Mouse (Mus musculus): ENCODE measurements around the gene Tmem151b.
A peak's percentile ranks its signal among the peaks of the same experiment; 100 is the strongest.

The Tmem151b gene

DNA sequence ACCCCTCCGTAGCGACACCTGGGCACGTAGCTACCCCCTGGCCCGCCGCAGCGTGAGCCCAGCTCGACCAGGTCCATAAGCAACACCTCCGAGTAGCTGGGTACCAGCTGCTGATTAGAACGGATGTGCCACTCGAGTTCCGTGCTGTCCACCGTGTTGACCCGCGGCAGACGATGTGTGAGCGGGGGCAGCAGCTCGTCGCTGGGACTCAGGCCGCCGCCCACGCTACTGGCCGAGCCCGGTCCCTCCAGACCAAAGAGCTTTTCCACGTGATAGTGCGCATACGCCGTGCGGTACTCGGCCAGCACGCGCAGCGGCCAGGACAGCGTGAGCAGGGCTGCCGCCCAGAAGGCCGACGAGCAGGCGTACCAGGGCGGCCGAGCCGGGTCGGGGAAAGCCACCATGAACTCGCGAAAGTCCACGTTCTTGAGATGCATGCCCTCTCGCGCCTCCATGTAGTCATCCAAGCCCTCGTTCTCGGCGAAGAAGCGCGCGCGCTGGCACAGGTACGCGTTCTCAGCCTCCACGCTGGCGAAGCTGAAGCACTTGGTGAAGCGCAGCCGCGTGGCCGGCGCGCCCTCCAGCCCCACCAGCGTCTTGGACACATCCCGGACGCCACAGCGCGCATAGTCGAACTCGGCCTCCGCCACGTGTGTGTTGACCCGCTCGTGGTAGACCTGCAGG is 4.1 kb downstream of the Tmem151b start:
- DNase-seq (ENCODE audit: low spot score in 2 of 2) = peak in 1 of 2 experiments; percentile 49

DNA sequence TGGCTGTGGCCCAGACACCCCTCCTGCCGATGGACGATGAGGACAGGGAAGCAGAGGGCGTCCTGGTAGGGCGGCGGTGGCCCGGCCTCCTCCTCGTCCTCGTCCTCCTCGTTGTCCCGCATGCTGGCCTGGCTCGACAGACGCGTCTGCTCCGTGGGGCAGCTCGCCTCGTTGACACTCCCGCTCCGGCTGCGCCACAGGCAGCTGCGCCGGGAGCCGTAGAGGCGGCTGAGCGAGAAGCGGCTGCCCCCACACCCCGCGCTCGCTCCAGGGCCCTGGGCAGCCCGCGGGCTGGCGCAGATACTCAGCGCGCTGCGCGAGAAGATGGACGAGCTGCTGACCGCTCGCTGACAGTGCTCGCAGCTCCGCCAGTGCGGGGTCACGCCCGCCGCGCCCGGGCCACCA is 4.6 kb downstream of the Tmem151b start:
- peak in 1 of 2 experiments; percentile 41 for DNase-seq (ENCODE audit: low spot score in 2 of 2)

DNA sequence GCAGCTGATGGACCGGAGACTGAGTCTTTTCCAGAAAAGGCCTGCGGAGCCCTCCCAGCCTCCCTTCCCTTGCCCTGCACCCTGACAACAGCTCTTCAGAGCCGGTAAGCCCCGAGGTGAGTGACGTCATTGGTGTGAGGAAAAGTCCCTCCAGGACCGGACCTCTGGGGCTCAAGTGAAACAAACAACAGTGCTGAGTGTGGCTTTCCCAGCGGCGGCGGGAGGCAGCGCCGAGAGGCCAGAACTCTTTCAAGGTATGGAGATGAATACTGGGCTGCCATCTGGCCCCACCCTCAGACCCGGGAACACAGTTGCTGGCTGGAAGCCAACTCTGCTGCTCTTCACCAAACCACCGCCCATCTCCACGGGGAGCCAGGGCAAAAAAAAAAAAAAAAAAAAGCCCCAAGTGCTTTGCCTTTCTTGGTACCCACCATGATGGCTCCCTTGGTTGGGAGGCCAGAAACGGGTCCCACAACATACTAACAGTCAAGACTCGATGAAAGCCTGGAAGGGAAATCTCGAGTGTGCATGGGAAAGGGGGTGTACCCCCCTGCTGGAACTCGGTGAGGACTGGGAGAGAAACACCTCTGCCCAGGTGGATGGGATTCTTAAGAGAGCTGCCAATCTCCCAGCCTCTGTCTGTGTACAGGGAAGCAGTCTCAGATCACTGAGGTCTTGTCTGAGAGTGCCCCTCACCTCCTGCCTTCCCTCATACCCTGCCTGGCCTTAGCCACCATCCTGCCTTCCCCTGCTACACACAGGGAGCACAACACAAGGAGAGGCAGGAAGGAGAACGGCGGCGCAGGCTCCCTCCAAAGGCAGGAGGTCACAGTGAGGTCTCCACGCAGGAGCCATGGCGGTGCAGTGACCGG is 5.2 kb downstream of the Tmem151b start:
- DNase-seq (ENCODE audit: low spot score in 2 of 2) = peak in 1 of 2 experiments; percentile 61

DNA sequence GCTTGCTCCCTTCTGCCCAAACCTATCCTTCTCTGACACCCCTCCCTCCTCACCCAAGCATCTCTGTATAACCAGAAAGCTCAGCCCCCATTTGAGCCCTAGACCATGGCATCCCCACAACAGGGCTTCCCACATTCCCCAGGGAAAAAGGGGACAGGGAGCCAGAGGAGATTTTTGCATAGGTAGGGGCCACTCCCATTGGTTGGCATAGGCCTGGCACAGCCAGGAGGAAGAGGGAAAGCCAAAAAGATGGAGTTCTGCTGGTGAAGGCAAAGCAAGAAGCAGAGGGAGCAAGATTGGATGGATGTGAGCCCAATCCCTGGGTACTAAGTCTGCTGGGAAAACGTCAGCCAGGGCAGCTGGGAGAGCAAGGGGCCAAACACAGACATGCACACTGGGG is 6.4 kb downstream of the Tmem151b start:
- DNase-seq (ENCODE audit: low spot score in 2 of 2) = no peak

DNA sequence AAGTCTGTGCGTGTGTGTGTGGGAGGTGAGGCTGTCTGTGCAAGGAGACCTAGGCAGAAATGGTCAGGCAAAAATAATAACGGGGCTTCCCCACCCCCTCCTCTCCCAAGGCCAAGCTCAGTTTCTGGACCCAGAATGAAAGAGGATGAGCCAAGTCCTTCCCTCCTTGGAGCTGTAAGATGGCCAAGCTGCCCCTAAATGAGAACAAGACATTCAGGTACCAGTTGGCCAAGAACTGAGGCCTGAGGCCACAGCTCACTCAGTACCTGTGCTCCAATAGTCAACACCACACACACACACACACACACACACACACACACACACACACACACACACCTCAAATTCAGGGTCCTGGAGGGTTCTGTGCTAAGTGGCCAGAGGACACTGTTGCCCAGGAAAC is 6.8 kb downstream of the Tmem151b start:
- no peak for DNase-seq (ENCODE audit: low spot score in 2 of 2)

DNA sequence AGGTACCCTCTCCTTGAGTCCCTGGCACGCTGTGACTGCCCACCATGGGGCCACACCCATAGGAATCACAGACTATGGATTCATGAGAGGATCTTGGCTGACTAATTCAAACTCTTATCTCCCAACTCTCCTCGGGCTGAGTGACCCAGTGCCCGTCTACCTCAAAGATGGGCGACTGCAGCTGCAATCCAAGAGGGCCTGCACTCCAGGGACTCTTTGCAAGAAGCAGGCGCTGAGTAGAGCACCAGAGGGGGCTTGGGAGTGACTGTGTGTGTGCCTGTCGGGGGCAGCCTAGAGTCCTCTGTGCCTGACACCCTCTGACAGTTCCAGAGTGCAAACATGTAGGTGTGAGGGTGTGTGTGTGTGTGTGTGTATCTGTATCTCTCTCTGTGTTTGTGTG is 7.3 kb downstream of the Tmem151b start:
- DNase-seq (ENCODE audit: low spot score in 2 of 2) = peak in 1 of 2 experiments; percentile 42

DNA sequence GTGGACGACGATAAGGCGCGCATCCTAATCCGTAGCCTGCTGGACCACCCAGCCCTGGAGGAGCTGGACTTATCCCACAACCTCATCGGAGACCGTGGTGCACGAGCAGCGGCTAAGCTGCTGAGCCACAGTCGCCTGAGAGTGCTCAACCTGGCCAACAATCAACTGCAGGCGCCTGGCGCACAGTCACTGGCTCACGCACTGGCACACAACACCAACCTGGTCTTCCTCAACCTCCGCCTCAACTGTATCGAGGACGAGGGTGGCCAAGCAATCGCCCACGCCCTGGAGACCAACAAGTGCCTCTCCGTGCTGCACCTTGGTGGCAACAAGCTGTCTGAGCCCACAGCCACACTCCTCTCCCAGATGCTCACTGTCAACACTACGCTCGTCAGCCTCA is 9.8 kb downstream of the Tmem151b start:
- DNase-seq (ENCODE audit: low spot score in 2 of 2) = no peak

DNA sequence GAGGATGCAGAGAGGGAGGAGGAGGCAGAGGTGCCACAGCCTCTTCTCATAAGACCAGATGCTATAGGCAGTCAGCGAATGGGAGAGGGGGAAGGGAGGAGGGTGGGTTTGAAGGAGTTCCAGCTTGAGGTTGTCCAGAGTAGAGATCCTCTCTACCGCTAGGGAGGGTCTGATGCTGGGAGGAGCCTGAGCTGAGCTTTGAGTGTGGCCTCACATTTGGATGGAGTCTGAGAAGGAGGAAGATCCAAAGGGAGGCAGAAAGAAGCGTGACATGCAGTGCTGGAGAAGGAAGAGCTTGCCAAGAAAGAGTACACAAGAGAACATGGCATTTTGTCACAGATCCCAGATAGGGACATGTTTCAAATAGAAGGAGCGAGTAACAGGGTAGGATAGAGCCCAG is 11.1 kb downstream of the Tmem151b start:
- no peak for DNase-seq (ENCODE audit: low spot score in 2 of 2)

DNA sequence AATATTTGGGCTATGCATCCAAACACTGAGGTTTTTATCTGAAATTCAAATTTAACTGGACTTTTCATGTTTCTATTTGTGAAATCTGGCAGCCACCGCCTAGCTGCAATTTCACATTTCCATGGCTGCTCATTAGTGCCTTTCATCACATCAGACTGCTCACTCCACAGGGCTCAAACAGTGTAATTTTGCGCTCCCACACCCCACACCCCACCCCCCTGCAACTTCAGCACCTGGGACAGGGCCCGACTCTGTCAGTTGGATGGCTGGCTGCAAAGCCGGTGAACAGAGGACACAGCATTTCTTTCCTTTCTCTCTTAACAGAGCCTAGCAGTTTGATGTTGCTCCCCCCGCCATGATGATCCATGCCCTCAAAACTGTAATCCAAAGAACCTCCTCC is 13.2 kb downstream of the Tmem151b start:
- no peak for DNase-seq (ENCODE audit: low spot score in 2 of 2)

DNA sequence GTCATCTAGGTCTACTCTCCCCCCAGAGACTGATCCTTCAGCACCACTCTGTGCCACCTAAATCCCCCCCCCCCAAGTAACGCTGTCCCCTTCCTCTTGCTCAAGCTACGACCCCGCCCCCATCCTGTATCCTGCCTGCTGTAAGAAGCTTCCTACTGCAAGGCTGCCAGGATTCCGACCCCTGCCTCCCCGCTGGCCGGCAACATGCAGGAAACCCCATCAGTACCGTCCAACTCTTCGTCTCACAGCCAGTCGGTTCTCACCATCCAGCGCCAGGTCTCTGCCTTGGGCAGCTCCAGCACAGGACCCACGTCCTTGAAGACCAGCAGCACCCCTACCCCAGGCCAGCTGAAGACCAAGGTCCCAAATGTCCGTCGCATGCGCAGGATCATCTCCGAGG is 16.6 kb downstream of the Tmem151b start:
- DNase-seq (ENCODE audit: low spot score in 2 of 2) = no peak

DNA sequence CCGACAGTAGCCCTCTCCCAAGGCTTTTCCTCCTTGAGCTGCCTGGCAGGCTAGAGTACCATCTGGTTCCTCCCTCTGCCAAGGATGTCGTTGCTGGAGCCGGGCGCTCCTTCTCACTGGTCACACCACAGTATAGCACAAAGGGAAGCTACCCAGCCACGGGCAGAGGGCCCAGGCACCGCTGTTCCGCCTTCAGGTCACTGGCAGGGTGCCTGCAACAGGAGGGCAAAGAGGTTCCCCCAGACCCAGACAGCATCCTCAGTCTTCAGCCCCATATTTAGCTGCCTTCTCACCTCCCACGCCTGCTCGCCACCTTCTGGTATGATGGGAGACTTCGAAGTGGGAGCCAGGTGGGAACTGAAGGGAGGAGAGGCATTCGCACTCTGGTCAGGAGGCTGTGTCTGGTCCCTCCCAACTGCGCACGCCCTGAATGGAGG is 19.1 kb downstream of the Tmem151b start:
- peak; percentile 77 to 78 for DNase-seq (ENCODE audit: low spot score in 2 of 2)

DNA sequence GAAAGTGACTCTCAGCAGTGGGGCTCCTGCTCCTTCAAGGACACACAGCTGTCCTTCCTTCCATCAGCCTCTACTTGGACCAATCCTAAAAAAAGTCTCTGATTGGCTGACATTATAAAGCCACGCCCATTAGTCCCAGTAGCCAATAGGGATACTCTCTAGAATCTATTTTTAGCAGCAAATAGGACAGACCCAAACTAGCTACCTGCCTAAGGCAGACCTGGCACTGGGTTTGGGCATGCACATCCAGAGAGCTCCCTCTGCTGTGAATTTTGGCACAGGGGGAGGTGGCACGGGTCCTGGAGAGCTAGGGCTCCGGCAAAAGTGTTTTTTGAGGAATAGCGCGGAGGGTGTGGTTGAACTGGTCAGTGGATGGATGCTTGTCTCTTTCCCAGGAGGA is 22.9 kb downstream of the Tmem151b start:
- no peak for DNase-seq (ENCODE audit: low spot score in 2 of 2)

DNA sequence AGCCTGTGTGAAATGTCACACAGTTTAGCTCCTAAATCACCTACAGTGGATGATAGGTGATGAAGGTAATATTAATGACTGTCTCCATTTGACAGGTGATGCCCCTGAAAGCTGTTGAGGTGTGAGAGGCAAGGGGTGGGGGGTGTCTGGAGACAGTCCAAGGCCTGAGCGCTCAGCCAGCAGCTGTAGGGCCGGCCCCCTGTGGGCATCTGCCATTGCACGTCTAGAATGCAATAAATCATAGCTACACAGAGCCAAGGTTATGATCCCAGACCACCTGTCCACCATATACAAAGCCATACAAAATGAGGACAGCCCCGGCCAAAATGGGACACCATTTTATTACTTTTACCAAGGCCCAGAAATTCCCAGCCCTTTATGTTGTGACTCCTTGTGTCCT is 24.5 kb downstream of the Tmem151b start:
- no peak for DNase-seq (ENCODE audit: low spot score in 2 of 2)

DNA sequence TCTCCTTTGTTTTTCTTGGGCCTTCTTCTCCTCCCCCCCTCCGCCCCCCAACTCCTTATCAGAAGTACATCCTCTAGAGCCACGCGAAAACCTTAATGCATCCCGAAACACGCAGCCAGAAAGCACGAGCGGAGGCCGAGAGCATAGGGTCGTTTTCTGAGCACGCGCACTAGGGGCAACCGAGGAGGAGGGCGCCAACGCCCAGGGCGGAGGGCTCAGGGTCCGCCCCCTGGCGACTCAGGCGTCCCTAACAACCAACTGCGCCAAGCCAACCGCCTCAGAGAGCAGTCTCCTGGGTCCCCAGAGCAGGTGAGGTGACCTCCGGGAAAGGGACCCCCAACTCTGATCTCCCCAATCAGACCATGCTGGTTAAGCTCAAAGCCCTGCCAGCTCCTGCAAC is 26.2 kb downstream of the Tmem151b start, which contains the start of gene Tcte1:
Gene Tcte1 (plus strand): TSS at position 172 of the 400 bp plus-strand sequence.
- DNase-seq (ENCODE audit: low spot score in 2 of 2) = peak in 1 of 2 experiments; percentile 61

DNA sequence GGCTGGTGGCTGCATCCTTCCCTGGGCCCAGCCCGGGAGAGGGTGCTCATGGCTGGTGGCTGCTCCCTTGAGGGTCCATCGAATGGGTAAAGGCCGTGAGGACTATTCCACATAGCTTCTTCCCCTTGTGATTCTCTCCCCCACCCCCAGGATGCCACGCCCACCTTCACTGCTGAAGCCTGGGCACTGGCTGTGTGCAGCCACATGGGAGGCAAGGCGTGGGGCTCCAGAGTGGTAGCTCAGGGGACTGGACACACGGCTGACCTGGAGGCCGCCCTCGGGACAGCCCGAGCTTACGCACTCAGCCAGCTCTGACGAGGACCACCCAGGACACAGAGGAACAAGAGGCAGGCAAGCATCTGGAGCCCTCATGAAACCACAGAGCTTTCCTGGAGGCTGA is 29.3 kb downstream of the Tmem151b start:
- no peak for DNase-seq (ENCODE audit: low spot score in 2 of 2)

DNA sequence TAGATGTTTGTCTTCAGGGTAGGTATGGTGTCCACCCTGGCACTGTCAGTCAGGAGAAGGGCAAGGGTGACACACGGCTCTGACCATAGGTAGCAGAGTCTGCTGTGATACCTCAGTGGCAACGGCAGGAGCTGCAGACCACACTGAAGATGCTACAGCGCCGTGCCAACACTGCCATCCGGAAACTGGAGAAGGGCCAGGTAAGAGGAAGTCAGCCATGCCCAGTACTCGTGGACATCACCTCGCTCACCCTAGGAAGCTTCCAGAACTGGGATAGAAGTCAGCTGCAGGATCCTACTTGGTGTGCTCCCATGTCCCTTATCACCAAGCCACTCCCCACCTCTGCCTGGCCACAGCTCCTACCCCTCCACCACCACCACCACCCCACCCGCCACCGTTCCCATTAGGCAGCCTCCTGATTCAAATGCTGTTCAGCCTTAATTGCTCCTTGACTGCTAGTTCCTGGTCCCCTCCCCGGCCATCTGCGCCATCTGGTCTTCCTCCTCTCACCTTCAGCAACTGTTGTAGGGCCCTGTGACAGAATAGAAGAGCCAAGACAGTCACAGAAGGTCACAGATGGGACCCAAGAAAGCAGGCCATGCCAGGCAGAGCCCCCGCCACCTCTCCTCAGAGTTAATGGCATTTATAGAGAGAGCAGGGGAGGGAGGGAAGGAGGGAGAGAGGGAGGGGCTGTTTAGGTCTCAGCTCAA is 30.6 kb downstream of the Tmem151b start:
- no peak for DNase-seq (ENCODE audit: low spot score in 2 of 2)

DNA sequence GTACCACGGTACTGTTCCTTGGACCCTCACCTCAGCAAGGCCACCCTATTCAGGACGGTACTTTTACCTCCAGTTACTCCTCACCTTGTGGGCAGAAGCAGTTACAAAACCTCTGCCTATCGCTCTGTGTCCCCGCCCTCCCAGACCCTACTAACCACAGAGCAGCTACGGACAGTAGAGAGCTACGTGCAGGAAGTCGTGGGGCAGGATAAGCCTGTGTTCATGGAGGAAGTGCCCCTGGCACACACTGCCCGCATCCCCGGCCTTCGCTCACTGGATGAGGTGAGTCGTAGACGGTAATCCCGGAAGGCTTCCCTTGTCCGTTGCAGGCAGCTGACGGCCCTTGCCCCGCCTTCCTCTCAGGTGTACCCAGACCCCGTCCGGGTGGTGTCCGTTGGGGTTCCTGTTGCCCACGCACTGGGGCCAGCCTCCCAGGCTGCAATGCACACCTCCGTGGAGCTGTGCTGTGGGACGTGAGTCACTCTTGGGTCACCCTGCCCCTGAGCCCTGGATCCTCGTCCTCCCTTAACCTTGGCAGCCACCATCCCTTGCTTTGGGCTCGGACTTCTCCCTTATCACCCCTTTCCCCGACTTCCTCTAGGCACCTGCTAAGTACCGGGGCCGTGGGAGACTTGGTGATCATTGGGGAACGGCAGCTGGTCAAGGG is 31.8 kb downstream of the Tmem151b start:
- no peak for DNase-seq (ENCODE audit: low spot score in 2 of 2)

DNA sequence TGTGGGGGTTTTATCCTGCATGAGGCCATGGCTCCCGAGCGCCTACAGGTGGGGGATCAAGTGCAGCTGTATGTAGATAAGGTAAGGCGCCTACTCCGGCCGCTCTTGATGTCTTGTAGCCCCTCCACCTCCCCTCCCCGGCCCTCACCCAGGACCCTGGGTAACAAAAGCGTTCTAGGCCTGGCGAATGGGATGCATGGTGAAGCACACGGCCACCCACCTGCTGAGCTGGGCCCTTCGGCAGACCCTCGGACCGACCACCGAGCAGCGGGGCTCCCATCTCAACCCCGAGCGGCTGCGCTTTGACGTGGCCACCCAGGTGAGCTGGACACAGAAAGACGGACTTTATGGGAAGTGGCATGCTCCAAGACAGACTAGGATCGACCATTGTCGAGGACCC is 32.3 kb downstream of the Tmem151b start:
- DNase-seq (ENCODE audit: low spot score in 2 of 2) = no peak

DNA sequence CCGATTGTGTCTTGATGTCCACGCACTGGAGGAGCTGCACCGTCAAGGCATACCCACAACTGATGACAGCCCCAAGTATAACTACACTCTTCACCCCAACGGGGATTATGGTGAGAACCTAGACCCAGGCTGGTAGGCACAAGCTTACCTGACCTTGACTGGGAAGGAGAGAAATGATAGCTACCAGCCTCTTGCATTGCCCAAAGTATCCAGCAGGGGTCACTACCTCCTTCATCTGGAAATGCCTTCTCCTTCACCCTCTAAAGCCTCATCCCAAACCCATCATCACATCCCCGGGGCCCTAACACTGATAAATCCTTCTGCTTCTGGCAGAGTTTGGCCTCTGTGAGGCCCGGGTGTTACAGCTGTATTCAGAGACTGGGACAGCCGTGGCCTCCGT is 33.0 kb downstream of the Tmem151b start:
- peak; percentile 78 to 87 for DNase-seq (ENCODE audit: low spot score in 2 of 2)

DNA sequence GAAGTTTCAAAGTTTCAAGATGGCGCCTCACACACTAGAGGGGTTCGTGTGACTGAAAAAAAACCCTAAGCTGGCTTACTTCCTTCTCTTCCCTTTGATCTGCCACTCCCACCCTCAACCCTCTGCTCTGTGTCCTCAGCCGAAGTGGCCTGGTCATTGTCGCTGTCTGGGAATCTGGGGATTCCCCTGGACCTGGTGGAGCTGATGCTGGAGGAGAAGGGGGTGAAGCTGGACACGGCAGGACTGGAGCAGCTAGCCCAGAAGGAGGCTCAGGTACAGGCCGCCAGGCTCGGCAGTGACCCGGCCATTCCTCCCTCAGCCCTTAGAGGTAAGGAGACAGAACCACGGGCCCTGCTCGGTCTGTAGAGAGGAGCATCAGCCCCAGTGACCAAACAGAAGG is 33.7 kb downstream of the Tmem151b start:
- DNase-seq (ENCODE audit: low spot score in 2 of 2) = no peak

DNA sequence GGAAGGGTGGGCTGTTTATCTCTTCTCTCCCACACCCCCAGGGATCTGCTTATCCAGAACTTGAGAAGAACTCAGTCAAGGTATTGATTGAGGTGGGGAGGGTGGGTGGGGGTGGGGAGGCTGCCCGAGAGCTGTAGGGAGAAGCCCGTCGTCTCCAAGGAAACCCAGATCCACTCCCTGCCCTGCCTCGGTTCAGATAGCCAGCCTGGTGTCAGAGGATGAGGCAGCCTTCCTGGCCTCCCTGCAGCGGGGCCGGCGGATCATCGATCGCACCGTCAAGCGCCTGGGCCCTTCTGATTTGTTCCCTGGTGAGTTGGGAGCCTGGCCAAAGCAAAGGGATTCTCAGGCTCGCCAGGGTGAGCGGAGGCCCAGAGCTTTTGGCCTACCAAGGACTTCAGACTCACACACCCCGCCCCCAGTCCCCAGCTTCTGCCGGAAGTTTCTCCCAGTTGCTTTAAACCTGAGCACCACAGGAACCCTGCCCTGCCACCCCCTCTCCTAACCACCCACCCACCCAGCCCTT is 34.2 kb downstream of the Tmem151b start:
- no peak for DNase-seq (ENCODE audit: low spot score in 2 of 2)

DNA sequence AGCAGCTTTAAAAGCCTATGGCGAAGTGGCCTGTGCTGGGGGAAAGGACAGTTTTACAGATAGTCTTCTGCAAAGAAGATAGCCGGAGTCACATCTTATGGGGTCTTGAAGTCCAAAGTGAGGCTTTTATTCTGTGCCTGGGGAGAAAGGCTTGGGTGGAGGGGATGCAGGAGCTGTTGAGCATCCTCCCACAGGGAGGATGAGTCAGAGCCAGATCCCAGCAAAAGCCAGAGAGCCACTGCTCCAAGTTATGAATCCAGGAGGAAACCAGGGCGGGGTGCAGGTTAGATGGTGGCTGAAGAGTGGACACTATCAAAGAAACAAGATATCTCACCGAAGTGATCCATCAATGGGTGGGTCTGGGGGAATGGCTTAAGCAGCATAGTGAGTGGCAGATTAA is 37.7 kb downstream of the Tmem151b start:
- DNase-seq (ENCODE audit: low spot score in 2 of 2) = no peak
